Mouse (Mus musculus) left cerebral cortex, adult 9 months (tissue): ENCODE measurements around the gene Ptbp2.

Experiments used
- DNase-seq, 2 experiments: peaks; one replicate each; pipeline ENCODE4 v3.0.0; 2022; ENCODE audit warnings: low spot score in 2 of 2

Ptbp2 gene

GRCm38 (mm10) chr3:119684741-119685140 is 99.5 kb downstream of the Ptbp2 start:
- no peak for DNase-seq
